Mouse (Mus musculus): ENCODE measurements around the gene Ptprq. TPM values are rescaled to one million over a fixed set of nuclear protein-coding genes. Genes with fewer than 3 reads are reported as not detected.
A peak's percentile ranks its signal among the peaks of the same experiment; 100 is the strongest.

The Ptprq gene
- polyA plus RNA-seq, 1 experiment from 2014 or later: 0.09 TPM

- Histone ChIP-seq H3K9me3 (ENCODE audit: control insufficient read depth, low read length) (no peaks in the 10 kb centered on the region), H3K9ac (ENCODE audit: low read length) (no peak overlapping the region), H3K4me1 (replicated peaks; ENCODE audit: control insufficient read depth, insufficient read depth, low read length) (no peaks in the 10 kb centered on the region), H3K36me3 (ENCODE audit: control insufficient read depth, insufficient read depth, low read length) (no peaks in the 10 kb centered on the region), H3K27me3 (ENCODE audit: control insufficient read depth, insufficient read depth, low read depth, low read length) (no peaks in the 10 kb centered on the region), H3K4me3 (ENCODE audit: low read length) (no peak overlapping the region), H3K4me2 (ENCODE audit: low read depth, low read length) (no peak overlapping the region), H3K27ac (ENCODE audit: low read length) (no peak overlapping the region)
- ATAC-seq (ENCODE audit: low read depth): no peak
- WGBS: 71% methylated on average over 4 of the region's 4 CpGs
These were observed 51.3 kb downstream of the Ptprq start for GRCm38 (mm10) chr10:107668374-107669094.

- no peak overlapping the region for H3K27ac ChIP-seq (ENCODE audit: low read length)
These were observed 57.3 kb downstream of the Ptprq start for GRCm38 (mm10) chr10:107662372-107663065.

GRCm38 (mm10) chr10:107661970-107662369, 57.9 kb downstream of the Ptprq start:
- Histone ChIP-seq H3K9ac (ENCODE audit: low read length) (no peak overlapping the region), H3K4me2 (ENCODE audit: low read depth, low read length) (no peak overlapping the region), H3K4me1 (replicated peaks; ENCODE audit: control insufficient read depth, insufficient read depth, low read length) (no peaks in the 10 kb centered on the region), H3K4me3 (ENCODE audit: low read length) (no peak overlapping the region), H3K9me3 (ENCODE audit: control insufficient read depth, low read length) (no peaks in the 10 kb centered on the region), H3K36me3 (ENCODE audit: control insufficient read depth, insufficient read depth, low read length) (no peaks in the 10 kb centered on the region), H3K27me3 (ENCODE audit: control insufficient read depth, insufficient read depth, low read depth, low read length) (no peaks in the 10 kb centered on the region), H3K27ac (ENCODE audit: low read length) (0 out of 2 replicates have a peak overlapping the region, but pooled peaks have one; percentile 43)
- 58% methylated on average over 3 of the region's 3 CpGs for WGBS
- no peak for ATAC-seq (ENCODE audit: low read depth)

More at GRCm38 (mm10) chr10:107662372-107663065, 57.3 kb downstream of the Ptprq start:
- no peak overlapping the region for H3K9ac ChIP-seq (ENCODE audit: low read length)
- WGBS: 24% methylated on average over 5 of the region's 5 CpGs
- no peak overlapping the region for H3K4me2 ChIP-seq (ENCODE audit: low read depth, low read length)
- no peaks in the 10 kb centered on the region for H3K27me3 ChIP-seq (ENCODE audit: control insufficient read depth, insufficient read depth, low read depth, low read length)
- H3K4me3 ChIP-seq (ENCODE audit: low read length): no peak overlapping the region
- no peaks in the 10 kb centered on the region for H3K4me1 ChIP-seq (replicated peaks; ENCODE audit: control insufficient read depth, insufficient read depth, low read length)
- H3K36me3 ChIP-seq (ENCODE audit: control insufficient read depth, insufficient read depth, low read length): no peaks in the 10 kb centered on the region
- H3K9me3 ChIP-seq (ENCODE audit: control insufficient read depth, low read length): no peaks in the 10 kb centered on the region
- ATAC-seq (ENCODE audit: low read depth): peak; percentile 92

GRCm38 (mm10) chr10:107659141-107659540, 60.7 kb downstream of the Ptprq start:
- no peak for ATAC-seq (ENCODE audit: low read depth)
- Histone ChIP-seq H3K9me3 (ENCODE audit: control insufficient read depth, low read length) (no peaks in the 10 kb centered on the region), H3K27me3 (ENCODE audit: control insufficient read depth, insufficient read depth, low read depth, low read length) (no peaks in the 10 kb centered on the region), H3K9ac (ENCODE audit: low read length) (no peak overlapping the region), H3K4me3 (ENCODE audit: low read length) (no peak overlapping the region), H3K4me1 (replicated peaks; ENCODE audit: control insufficient read depth, insufficient read depth, low read length) (no peaks in the 10 kb centered on the region), H3K36me3 (ENCODE audit: control insufficient read depth, insufficient read depth, low read length) (no peaks in the 10 kb centered on the region), H3K27ac (ENCODE audit: low read length) (no peak overlapping the region), H3K4me2 (ENCODE audit: low read depth, low read length) (no peak overlapping the region)
- WGBS: 85% methylated on average over 2 of the region's 2 CpGs

GRCm38 (mm10) chr10:107649687-107650086, 70.2 kb downstream of the Ptprq start:
- no peak overlapping the region for H3K4me3 ChIP-seq (ENCODE audit: low read length)
- no peak for ATAC-seq (ENCODE audit: low read depth)
- no peak overlapping the region for H3K9ac ChIP-seq (ENCODE audit: low read length)
- H3K27me3 ChIP-seq (ENCODE audit: control insufficient read depth, insufficient read depth, low read depth, low read length): no peaks in the 10 kb centered on the region
- H3K9me3 ChIP-seq (ENCODE audit: control insufficient read depth, low read length): no peaks in the 10 kb centered on the region
- WGBS: 80% methylated on average over 2 of the region's 2 CpGs
- H3K4me2 ChIP-seq (ENCODE audit: low read depth, low read length): no peak overlapping the region
- H3K4me1 ChIP-seq (replicated peaks; ENCODE audit: control insufficient read depth, insufficient read depth, low read length): no peaks in the 10 kb centered on the region
- no peaks in the 10 kb centered on the region for H3K36me3 ChIP-seq (ENCODE audit: control insufficient read depth, insufficient read depth, low read length)
- no peak overlapping the region for H3K27ac ChIP-seq (ENCODE audit: low read length)

- no peaks in the 10 kb centered on the region for H3K4me1 ChIP-seq (replicated peaks; ENCODE audit: control insufficient read depth, insufficient read depth, low read length)
- no peaks in the 10 kb centered on the region for H3K9me3 ChIP-seq (ENCODE audit: control insufficient read depth, low read length)
- H3K27ac ChIP-seq (ENCODE audit: low read length): no peak overlapping the region
- no peaks in the 10 kb centered on the region for H3K36me3 ChIP-seq (ENCODE audit: control insufficient read depth, insufficient read depth, low read length)
- no peak for ATAC-seq (ENCODE audit: low read depth)
- H3K4me3 ChIP-seq (ENCODE audit: low read length): no peak overlapping the region
- H3K27me3 ChIP-seq (ENCODE audit: control insufficient read depth, insufficient read depth, low read depth, low read length): no peaks in the 10 kb centered on the region
- H3K9ac ChIP-seq (ENCODE audit: low read length): no peak overlapping the region
- WGBS: 38% methylated on average over 3 of the region's 3 CpGs
- H3K4me2 ChIP-seq (ENCODE audit: low read depth, low read length): no peak overlapping the region
These were observed 91.7 kb downstream of the Ptprq start for GRCm38 (mm10) chr10:107628104-107628503.

GRCm38 (mm10) chr10:107626648-107627047, 93.2 kb downstream of the Ptprq start:
- Histone ChIP-seq H3K9ac (ENCODE audit: low read length) (no peak overlapping the region), H3K4me2 (ENCODE audit: low read depth, low read length) (no peak overlapping the region), H3K27ac (ENCODE audit: low read length) (no peak overlapping the region), H3K36me3 (ENCODE audit: control insufficient read depth, insufficient read depth, low read length) (no peaks in the 10 kb centered on the region), H3K9me3 (ENCODE audit: control insufficient read depth, low read length) (no peaks in the 10 kb centered on the region), H3K4me1 (replicated peaks; ENCODE audit: control insufficient read depth, insufficient read depth, low read length) (no peaks in the 10 kb centered on the region), H3K4me3 (ENCODE audit: low read length) (no peak overlapping the region), H3K27me3 (ENCODE audit: control insufficient read depth, insufficient read depth, low read depth, low read length) (no peaks in the 10 kb centered on the region)
- WGBS: 46% methylated on average over 1 of the region's 1 CpGs
- no peak for ATAC-seq (ENCODE audit: low read depth)

GRCm38 (mm10) chr10:107624211-107624610, 95.6 kb downstream of the Ptprq start:
- 61% methylated on average over 4 of the region's 4 CpGs for WGBS

GRCm38 (mm10) chr10:107615460-107615859, 104.4 kb downstream of the Ptprq start:
- no peaks in the 10 kb centered on the region for H3K36me3 ChIP-seq (ENCODE audit: control insufficient read depth, insufficient read depth, low read length)
- H3K4me3 ChIP-seq (ENCODE audit: low read length): no peak overlapping the region
- H3K4me1 ChIP-seq (replicated peaks; ENCODE audit: control insufficient read depth, insufficient read depth, low read length): no peaks in the 10 kb centered on the region
- no peaks in the 10 kb centered on the region for H3K9me3 ChIP-seq (ENCODE audit: control insufficient read depth, low read length)
- H3K27ac ChIP-seq (ENCODE audit: low read length): no peak overlapping the region
- H3K27me3 ChIP-seq (ENCODE audit: control insufficient read depth, insufficient read depth, low read depth, low read length): no peaks in the 10 kb centered on the region
- no peak for ATAC-seq (ENCODE audit: low read depth)
- H3K9ac ChIP-seq (ENCODE audit: low read length): no peak overlapping the region
- 82% methylated on average over 2 of the region's 2 CpGs for WGBS
- H3K4me2 ChIP-seq (ENCODE audit: low read depth, low read length): no peak overlapping the region

More at GRCm38 (mm10) chr10:107624211-107624610, 95.6 kb downstream of the Ptprq start:
- H3K4me2 ChIP-seq (ENCODE audit: low read depth, low read length): no peak overlapping the region
- H3K27ac ChIP-seq (ENCODE audit: low read length): no peak overlapping the region
- H3K27me3 ChIP-seq (ENCODE audit: control insufficient read depth, insufficient read depth, low read depth, low read length): no peaks in the 10 kb centered on the region
- H3K4me3 ChIP-seq (ENCODE audit: low read length): no peak overlapping the region
- H3K36me3 ChIP-seq (ENCODE audit: control insufficient read depth, insufficient read depth, low read length): no peaks in the 10 kb centered on the region
- no peak overlapping the region for H3K9ac ChIP-seq (ENCODE audit: low read length)
- no peak for ATAC-seq (ENCODE audit: low read depth)
- H3K9me3 ChIP-seq (ENCODE audit: control insufficient read depth, low read length): no peaks in the 10 kb centered on the region
- no peaks in the 10 kb centered on the region for H3K4me1 ChIP-seq (replicated peaks; ENCODE audit: control insufficient read depth, insufficient read depth, low read length)

All from lung, embryonic 16.5 days (tissue).